Mouse (Mus musculus) midbrain, postnatal 0 days (tissue): ENCODE data around the gene Zswim3. TPM values are rescaled to one million over a fixed set of nuclear protein-coding genes. Genes with fewer than 3 reads are reported as not detected.

ENCODE experiments used
- ATAC-seq: fragments of 200-750 bp; cut with Nextera tagmentation; 2 replicates; pipeline ENCODE4 v1.8.0; 2017; ENCODE audit warnings: moderate number of reproducible peaks, mild to moderate bottlenecking, moderate TSS enrichment, moderate library complexity; ENCODE audit not compliant: low FRiP score
- DNase-seq: peaks from one replicate; pipeline ENCODE4 v3.0.0-alpha.2; 2015; ENCODE audit warnings: low spot score
- H3K27ac ChIP-seq: fragments of 300-500 bp; sonication (generic); 2 replicates; pipeline ENCODE4 v1.5.1; 2014; ENCODE audit warnings: low read depth, mild to moderate bottlenecking, low read length, mixed read lengths
- H3K27me3 ChIP-seq: fragments of 300-500 bp; sonication (generic); 2 replicates; pipeline ENCODE4 v1.6.1; 2014; ENCODE audit warnings: low read length, control low read depth, mixed read lengths; ENCODE audit not compliant: insufficient read depth
- H3K36me3 ChIP-seq: fragments of 300-500 bp; sonication (generic); 2 replicates; pipeline ENCODE4 v1.6.1; 2014; ENCODE audit warnings: low read length, control low read depth, mixed read lengths; ENCODE audit not compliant: insufficient read depth
- H3K4me1 ChIP-seq: fragments of 300-500 bp; sonication (generic); 2 replicates; pipeline ENCODE4 v1.6.1; 2014; ENCODE audit warnings: mild to moderate bottlenecking, control low read depth, antibody characterized with exemption, low read length, mixed read lengths; ENCODE audit not compliant: insufficient read depth
- H3K4me2 ChIP-seq: fragments of 300-500 bp; sonication (generic); 2 replicates; pipeline ENCODE4 v1.6.1; 2014; ENCODE audit warnings: low read depth, mild to moderate bottlenecking, low read length, mixed read lengths; ENCODE audit not compliant: poor library complexity, severe bottlenecking
- H3K4me3 ChIP-seq: fragments of 300-500 bp; sonication (generic); 2 replicates; pipeline ENCODE4 v1.5.1; 2014; ENCODE audit warnings: low read depth, mild to moderate bottlenecking, low read length, moderate library complexity
- H3K9ac ChIP-seq: fragments of 300-500 bp; sonication (generic); replicated peaks from 2 replicates; pipeline ENCODE4 v1.6.1; 2014; ENCODE audit warnings: mild to moderate bottlenecking, low read length, moderate library complexity, mixed read lengths; ENCODE audit not compliant: poor library complexity, severe bottlenecking
- H3K9me3 ChIP-seq: fragments of 300-500 bp; sonication (generic); 2 replicates; pipeline ENCODE4 v1.6.1; 2016; ENCODE audit warnings: low read length, control low read depth
- CTCF ChIP-seq: IDR thresholded peaks from 2 replicates; pipeline ENCODE4 v1.5.1; 2016; ENCODE audit warnings: antibody characterized with exemption, mild to moderate bottlenecking
- WGBS: fragments of 180-500 bp; shearing (Covaris S2); extraction: QIAGEN DNeasy Blood & Tissue Kit; methylation state at CpG from one replicate; pipeline ENCODE4 v1.1.7; 2014; 5-methylcytosine and 5-hydroxymethylcytosine counted together
- polyA plus RNA-seq: library from polyadenylated mRNA; unstranded; fragments of >200 nt; fragmentation: Nextera tagmentation; extraction: Ambion mirVana; gene quantifications from 2 replicates; pipeline ENCODE4 v1.2.1, GENCODE M21; 2015
- total RNA-seq: library from RNA; depleted of rRNA; stranded (reverse); fragments of >200 nt; gene quantifications from 2 replicates; pipeline ENCODE4 v1.2.3, GENCODE M21; 2014

Gene Zswim3
- total and polyA plus RNA-seq, 2 experiments from 2014 or later: 5.5 to 7.7 TPM

DNA sequence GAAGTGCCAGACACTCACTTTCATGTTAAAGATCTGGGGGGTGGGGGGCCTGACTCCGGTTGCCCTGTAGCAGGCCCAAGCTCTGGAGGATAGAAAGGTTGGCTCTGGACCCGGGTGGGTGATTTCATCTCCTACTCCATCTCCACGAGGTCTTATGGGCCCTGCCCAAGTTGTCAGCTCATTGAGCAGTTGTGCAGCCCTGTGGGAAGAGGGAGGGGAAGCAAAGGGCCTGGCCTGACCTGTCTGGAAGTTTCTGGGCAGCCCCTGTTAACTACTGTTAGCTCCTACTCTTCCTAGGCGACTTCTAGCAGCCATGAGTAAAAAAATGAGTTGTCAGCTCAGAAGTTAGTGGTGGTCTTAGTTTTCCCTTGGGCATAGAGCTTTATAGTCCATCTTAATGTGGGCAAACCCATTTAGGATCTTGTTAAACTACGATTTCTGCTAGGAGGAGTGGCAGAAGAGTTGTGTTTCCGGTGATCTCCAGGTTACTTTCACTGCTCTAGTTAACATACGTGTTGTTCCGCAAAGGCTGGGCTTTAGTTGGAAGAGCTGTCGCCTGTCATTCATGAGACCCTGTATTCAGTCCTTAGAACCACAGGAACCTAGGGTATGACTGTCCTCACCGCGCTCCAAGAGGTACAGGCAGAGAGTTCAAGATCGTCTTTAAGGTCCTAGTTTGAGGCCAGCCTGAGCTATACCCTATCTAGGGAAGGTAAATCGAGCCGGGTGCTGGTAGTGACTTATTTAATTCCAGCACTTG is 31.5 kb upstream of the Zswim3 start:
- DNase-seq: no peak

GRCm38 (mm10) chr2:164773989-164774364 is 30.9 kb upstream of the Zswim3 start:
- ATAC-seq (no peak), DNase-seq (no peak)
- H3K36me3 ChIP-seq: no peaks in the 10 kb centered on the region
- no peaks in the 10 kb centered on the region for H3K27me3 ChIP-seq
- H3K27ac ChIP-seq: no peak overlapping the region
- no peaks in the 10 kb centered on the region for H3K4me1 ChIP-seq
- no peak for TF ChIP-seq CTCF
- H3K4me3 ChIP-seq: no peak overlapping the region
- no peak overlapping the region for H3K9ac ChIP-seq
- H3K9me3 ChIP-seq: no peaks in the 10 kb centered on the region
- H3K4me2 ChIP-seq: no peak overlapping the region
- WGBS: 79% methylated on average over 5 of the region's 5 CpGs

More for the DNA sequence above, 31.5 kb upstream of the Zswim3 start:
- no peaks in the 10 kb centered on the region for H3K36me3 ChIP-seq
- TF ChIP-seq CTCF: no peak
- ATAC-seq: no peak
- H3K4me1 ChIP-seq: no peaks in the 10 kb centered on the region
- H3K27ac ChIP-seq: no peak overlapping the region
- no peaks in the 10 kb centered on the region for H3K27me3 ChIP-seq
- WGBS: 82% methylated on average over 14 of the region's 14 CpGs
- H3K4me2 ChIP-seq: no peak overlapping the region
- H3K9me3 ChIP-seq: no peaks in the 10 kb centered on the region
- no peak overlapping the region for H3K4me3 ChIP-seq
- H3K9ac ChIP-seq: no peak overlapping the region

DNA sequence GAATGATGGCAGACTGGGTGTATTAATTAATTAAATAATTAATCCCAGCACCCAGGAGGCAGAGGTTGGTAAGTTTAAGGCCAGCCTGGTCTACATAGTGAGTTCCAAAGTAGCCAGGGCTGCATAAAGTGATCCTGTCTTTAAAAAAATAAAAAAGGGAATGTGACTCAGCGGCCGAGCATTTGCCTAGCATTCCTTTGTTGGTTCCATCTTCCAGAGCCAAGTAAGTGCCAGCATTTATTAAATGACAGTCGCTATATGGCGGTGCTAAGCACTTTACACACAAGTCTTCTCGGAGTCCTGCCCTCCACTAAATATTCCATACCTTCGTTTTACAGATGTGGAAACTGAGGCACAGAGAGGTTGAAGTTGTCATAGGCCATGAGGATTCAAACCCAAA is 28.8 kb upstream of the Zswim3 start:
- no peaks in the 10 kb centered on the region for H3K9me3 ChIP-seq
- H3K9ac ChIP-seq: no peak overlapping the region
- H3K27me3 ChIP-seq: no peaks in the 10 kb centered on the region
- H3K27ac ChIP-seq: no peak overlapping the region
- DNase-seq (no peak), ATAC-seq (no peak)
- H3K4me1 ChIP-seq: no peaks in the 10 kb centered on the region
- H3K36me3 ChIP-seq: no peaks in the 10 kb centered on the region
- no peak overlapping the region for H3K4me3 ChIP-seq
- no peak for TF ChIP-seq CTCF
- H3K4me2 ChIP-seq: no peak overlapping the region
- WGBS: 94% methylated on average over 6 of the region's 6 CpGs

DNA sequence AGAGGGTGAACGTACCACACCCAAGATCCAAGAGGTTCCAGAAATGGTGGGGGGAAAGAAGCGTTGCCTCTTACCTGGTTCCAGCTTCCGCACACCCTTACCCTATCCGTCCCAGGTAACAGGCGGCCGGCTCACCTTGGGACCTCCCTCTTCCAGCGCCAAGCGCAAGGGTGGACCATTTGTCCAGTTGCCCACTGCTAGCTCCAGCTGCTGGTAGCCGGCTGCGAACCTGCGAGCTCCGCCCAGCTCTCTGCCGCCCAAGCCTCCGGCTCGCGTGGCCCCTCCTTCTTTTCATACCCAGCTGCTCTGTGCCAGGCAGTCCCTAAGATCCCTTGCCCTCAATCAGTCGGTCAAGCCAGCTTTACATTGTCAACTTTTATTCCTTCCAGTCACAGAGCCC is 28.1 kb upstream of the Zswim3 start:
- Histone ChIP-seq H3K9ac (no peak overlapping the region), H3K27ac (no peak overlapping the region), H3K4me2 (no peak overlapping the region), H3K27me3 (no peaks in the 10 kb centered on the region), H3K9me3 (no peaks in the 10 kb centered on the region), H3K4me1 (no peaks in the 10 kb centered on the region), H3K36me3 (no peaks in the 10 kb centered on the region), H3K4me3 (no peak overlapping the region)
- DNase-seq (no peak), ATAC-seq (no peak)
- WGBS: 70% methylated on average over 17 of the region's 17 CpGs
- TF ChIP-seq CTCF: no peak

DNA sequence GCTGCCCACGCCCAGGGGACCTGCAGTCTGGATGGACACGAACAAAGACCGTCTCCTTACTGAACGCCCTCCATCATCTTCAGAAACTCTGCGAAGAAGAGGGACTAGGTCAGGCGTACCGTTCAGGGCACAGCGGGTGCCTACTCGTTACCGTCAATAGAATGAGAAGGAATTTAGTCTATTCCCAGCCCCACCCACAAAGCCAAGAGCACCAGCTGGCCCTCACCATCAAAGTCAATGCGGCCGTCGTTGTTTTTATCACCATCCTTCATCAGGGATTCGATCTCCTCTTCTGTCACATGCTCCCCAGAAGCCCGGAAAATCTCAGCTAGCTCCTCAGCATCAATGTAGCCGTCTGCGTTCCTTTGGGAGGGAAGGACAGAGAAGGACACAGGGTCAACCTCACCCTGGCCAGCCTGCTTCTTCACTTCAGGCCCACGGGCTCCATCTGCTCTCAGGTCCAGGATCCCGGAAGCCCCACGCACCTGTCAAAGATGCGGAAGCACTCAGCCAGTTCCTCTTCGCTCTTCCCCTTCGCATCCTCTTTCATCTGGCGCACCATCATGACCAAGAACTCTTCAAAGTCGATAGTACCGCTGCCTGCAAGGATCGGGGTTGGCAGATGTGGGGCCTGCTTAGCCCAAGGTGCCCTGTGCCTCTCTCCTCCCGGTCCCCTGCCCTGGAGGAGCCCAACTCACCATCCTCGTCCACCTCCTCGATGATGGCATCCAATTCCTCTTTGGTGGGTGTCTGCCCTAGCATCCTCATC is 27.5 kb upstream of the Zswim3 start:
- ATAC-seq: no peak
- H3K9ac ChIP-seq: no peak overlapping the region
- no peak for TF ChIP-seq CTCF
- no peak overlapping the region for H3K4me2 ChIP-seq
- no peak overlapping the region for H3K4me3 ChIP-seq
- H3K4me1 ChIP-seq: no peaks in the 10 kb centered on the region
- H3K27ac ChIP-seq: no peak overlapping the region
- no peaks in the 10 kb centered on the region for H3K27me3 ChIP-seq
- no peaks in the 10 kb centered on the region for H3K36me3 ChIP-seq
- no peaks in the 10 kb centered on the region for H3K9me3 ChIP-seq
- WGBS: 87% methylated on average over 30 of the region's 30 CpGs
- DNase-seq: no peak

DNA sequence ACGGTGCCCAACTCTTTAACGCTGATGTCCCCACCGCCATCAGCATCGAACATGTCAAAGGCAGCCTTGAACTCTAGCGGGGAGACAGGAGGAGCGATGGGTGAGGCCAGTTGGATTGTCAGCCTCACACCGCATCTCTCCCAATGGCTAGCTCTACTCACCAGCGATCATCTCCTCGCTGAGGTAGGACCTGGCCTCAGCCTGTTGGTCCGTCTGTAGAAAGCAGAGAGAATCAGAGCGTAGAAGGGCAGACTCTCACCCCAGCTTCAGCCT is 26.9 kb upstream of the Zswim3 start:
- H3K9ac ChIP-seq: no peak overlapping the region
- no peak overlapping the region for H3K27ac ChIP-seq
- DNase-seq (no peak), ATAC-seq (no peak)
- no peak overlapping the region for H3K4me2 ChIP-seq
- H3K4me3 ChIP-seq: no peak overlapping the region
- no peak for TF ChIP-seq CTCF
- no peaks in the 10 kb centered on the region for H3K36me3 ChIP-seq
- H3K9me3 ChIP-seq: no peaks in the 10 kb centered on the region
- 93% methylated on average over 11 of the region's 11 CpGs for WGBS
- no peaks in the 10 kb centered on the region for H3K4me1 ChIP-seq
- H3K27me3 ChIP-seq: no peaks in the 10 kb centered on the region
